Mouse (Mus musculus) bone marrow, adult 2 months (tissue): ENCODE data around the gene 4921517D22Rik. TPM values are rescaled to one million over a fixed set of nuclear protein-coding genes. Genes with fewer than 3 reads are reported as not detected.
"Not testable (repeated sequence)": the region's sequence is repeated elsewhere in the genome, so short reads cannot be mapped to it uniquely, and the experiment has no call there.

Experiments used
- H3K27ac ChIP-seq: fragments of 200-500 bp; 2 replicates; pipeline ENCODE4 v1.5.1; 2012; ENCODE audit warnings: low read depth, mild to moderate bottlenecking, control low read depth, inconsistent platforms, low read length; ENCODE audit not compliant: control insufficient read depth, poor library complexity, insufficient read depth
- H3K4me1 ChIP-seq: fragments of 200-500 bp; 2 replicates; pipeline ENCODE4 v1.6.1; 2011; ENCODE audit warnings: low read length; ENCODE audit not compliant: control insufficient read depth, insufficient read depth
- H3K4me3 ChIP-seq: fragments of 200-500 bp; replicated peaks from 2 replicates; pipeline ENCODE3; 2011; ENCODE audit warnings: mild to moderate bottlenecking, low read depth, low read length, control low read depth; ENCODE audit not compliant: control insufficient read depth
- CTCF ChIP-seq: fragments of 200-500 bp; IDR thresholded peaks from 2 replicates; pipeline ENCODE4 v1.5.1; 2011; ENCODE audit warnings: low read length, control low read depth; ENCODE audit not compliant: control insufficient read depth, insufficient read depth
- POLR2A ChIP-seq: fragments of 200-500 bp; IDR thresholded peaks from 2 replicates; pipeline ENCODE4 v1.6.1; 2011; ENCODE audit warnings: low read depth, mild to moderate bottlenecking, control low read depth, low read length, borderline replicate concordance; ENCODE audit not compliant: control insufficient read depth
- WGBS: fragments of 180-500 bp; shearing (Covaris S2); methylation state at CpG from one replicate; pipeline ENCODE4 v1.1.7; 2018; 5-methylcytosine and 5-hydroxymethylcytosine counted together
- polyA plus RNA-seq: library from polyadenylated mRNA; stranded (reverse); fragments of >200 nt; gene quantifications from 2 replicates; pipeline ENCODE4 v1.2.4, GENCODE M21; 2011; ENCODE audit warnings: low replicate concordance; ENCODE audit not compliant: missing spikeins, insufficient read depth, insufficient read length

Gene 4921517D22Rik
- not detected in 2 replicates for polyA plus RNA-seq

DNA sequence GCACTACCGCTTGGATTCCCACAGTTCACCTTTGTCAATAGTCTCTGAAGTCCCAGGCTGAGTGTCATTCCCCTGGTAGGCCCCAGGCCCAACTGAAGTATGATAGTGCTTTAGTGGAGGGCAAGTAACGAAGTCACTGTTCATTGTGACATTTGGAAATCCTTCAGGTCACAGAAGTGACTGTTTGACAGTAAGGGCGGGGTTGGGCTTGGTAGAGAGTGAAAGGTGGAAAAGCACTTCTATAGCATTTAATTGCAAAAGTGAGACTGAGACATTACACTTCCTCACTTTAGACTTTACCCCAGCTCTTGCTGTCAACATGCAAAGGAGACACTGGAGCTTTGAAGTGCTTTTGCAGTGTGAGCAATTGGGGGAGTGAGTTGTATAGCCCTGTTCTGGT lies at the start of gene 4921517D22Rik:
4921517D22Rik (minus strand) TSS at position 101 of the 400 bp plus-strand sequence.
- Histone ChIP-seq H3K4me1 (peaks cover 2% of the 10 kb centered on the region; the same call in 1 of the 2 replicates), H3K27ac (no peak within 1 kb of the TSS), H3K4me3 (no peak within 1 kb of the TSS)
- WGBS: 75% methylated on average over 3 of the region's 3 CpGs
- TF ChIP-seq CTCF: no peak
- no peak for TF ChIP-seq POLR2A

DNA sequence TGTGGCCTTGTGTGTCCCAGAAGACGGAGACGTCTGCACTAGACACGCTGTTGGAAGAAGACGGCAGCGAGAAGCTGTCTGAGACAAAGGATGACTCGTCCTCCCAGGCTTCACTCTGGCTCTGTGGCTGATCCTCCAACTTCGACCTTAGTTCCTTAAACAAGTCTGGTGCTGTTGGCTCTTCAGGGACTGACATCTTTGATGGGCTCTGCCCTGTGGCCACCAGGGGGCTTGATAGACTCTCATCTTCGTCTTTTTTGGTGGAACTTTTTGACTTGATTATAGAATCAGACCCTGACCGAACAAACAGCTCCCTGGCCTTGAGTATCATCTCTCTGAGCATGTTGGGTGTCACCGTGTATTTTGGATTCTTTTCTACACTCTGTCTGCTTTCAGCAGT lies 47.8 kb upstream of the 4921517D22Rik start:
- Histone ChIP-seq H3K4me1 (no peaks in the 10 kb centered on the region; the same call in 1 of the 2 replicates), H3K4me3 (no peak overlapping the region), H3K27ac (no peak overlapping the region)
- no peak for TF ChIP-seq POLR2A
- peak; percentile 50; the same call in 1 of the 2 replicates for TF ChIP-seq CTCF
- 43% methylated on average over 10 of the region's 10 CpGs for WGBS

DNA sequence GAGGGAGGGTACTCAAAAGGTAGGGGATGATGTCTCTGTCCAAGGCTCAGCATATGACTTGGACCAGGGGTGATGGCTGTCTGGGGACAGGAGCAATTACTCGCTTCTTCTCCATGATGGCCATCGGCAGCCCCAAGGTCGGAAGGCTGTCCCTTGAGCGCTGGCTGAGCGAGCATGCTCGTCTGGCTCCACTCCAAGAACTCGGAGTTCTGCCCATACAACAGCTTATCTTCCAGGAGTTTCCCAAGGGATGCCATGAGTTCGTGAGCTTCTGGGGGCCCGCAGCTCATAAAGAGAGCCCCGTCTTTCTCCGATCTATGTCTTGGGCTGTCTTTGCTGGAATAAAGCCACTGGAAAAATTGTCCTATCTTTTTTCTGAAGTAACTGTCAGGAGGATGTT lies 47.2 kb upstream of the 4921517D22Rik start:
- TF ChIP-seq POLR2A (no peak), CTCF (no peak)
- 93% methylated on average over 11 of the region's 11 CpGs for WGBS
- Histone ChIP-seq H3K4me1 (no peaks in the 10 kb centered on the region; the same call in 1 of the 2 replicates), H3K27ac (no peak overlapping the region), H3K4me3 (no peak overlapping the region)

DNA sequence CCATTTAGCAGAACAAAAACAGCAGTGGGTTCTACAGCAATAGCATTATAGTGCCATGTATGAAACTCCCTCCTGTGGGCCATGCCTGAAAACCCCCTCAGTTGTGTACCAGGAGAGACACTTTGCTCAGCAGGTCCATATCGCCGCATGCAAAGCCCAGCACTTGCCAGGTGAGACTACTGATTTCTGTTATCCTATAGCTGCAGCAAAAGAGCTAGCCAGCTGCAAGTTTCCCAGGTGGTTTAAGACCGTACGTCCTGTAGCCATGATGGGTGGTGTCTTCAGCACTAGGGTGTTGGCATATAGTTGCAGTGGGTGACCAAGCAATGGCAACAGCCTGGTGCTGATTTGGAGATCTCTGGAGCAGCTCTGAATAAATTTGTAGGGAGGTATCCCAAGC lies 45.5 kb upstream of the 4921517D22Rik start:
- 74% methylated on average over 4 of the region's 4 CpGs for WGBS
- no peak for TF ChIP-seq CTCF
- TF ChIP-seq POLR2A: no peak
- no peak overlapping the region for H3K4me3 ChIP-seq
- H3K27ac ChIP-seq: peak overlapping the region; percentile 85
- no peaks in the 10 kb centered on the region; the same call in 1 of the 2 replicates for H3K4me1 ChIP-seq

DNA sequence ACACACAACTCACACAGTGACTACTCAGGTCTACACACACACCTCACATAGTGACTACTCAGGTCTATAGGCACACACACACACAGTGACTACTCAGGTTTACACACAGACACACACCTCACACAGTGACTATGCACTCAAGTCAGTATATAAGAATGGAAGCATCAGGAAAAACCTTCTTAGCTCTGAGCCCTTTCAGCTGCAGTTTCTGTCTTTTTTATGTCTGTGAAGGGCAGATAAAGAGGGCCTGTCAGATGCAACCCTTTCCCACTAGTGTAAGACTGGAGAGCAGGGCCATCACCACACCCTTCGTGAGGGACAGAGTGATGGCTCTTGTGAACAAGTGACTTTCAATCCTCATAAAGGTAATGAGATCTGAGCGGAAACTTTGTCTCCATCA lies 44.5 kb upstream of the 4921517D22Rik start:
- H3K4me3 ChIP-seq: no peak overlapping the region
- H3K27ac ChIP-seq: peak overlapping the region; percentile 83
- peaks cover 1% of the 10 kb centered on the region; the same call in 1 of the 2 replicates for H3K4me1 ChIP-seq
- TF ChIP-seq POLR2A (no peak), CTCF (no peak)
- 69% methylated on average over 2 of the region's 2 CpGs for WGBS

- Histone ChIP-seq H3K27ac (no peak overlapping the region), H3K4me1 (peaks cover 1% of the 10 kb centered on the region; the same call in 1 of the 2 replicates), H3K4me3 (no peak overlapping the region)
- WGBS: 20% methylated on average over 3 of the region's 3 CpGs
- TF ChIP-seq CTCF (no peak), POLR2A (no peak)
These were observed 41.3 kb upstream of the 4921517D22Rik start for GRCm38 (mm10) chr13:59735190-59735589.

- H3K4me1 ChIP-seq, H3K27ac ChIP-seq, H3K4me3 ChIP-seq: not testable (repeated sequence)
- 20% methylated on average over 6 of the region's 6 CpGs for WGBS
These were observed 40.4 kb upstream of the 4921517D22Rik start for GRCm38 (mm10) chr13:59734347-59734746.

- WGBS: 70% methylated on average over 4 of the region's 4 CpGs
- TF ChIP-seq POLR2A (no peak), CTCF (no peak)
- Histone ChIP-seq H3K4me1 (peaks cover 1% of the 10 kb centered on the region; the same call in 1 of the 2 replicates), H3K27ac (no peak overlapping the region), H3K4me3 (no peak overlapping the region)
These were observed 40.0 kb upstream of the 4921517D22Rik start for GRCm38 (mm10) chr13:59733936-59734335.

DNA sequence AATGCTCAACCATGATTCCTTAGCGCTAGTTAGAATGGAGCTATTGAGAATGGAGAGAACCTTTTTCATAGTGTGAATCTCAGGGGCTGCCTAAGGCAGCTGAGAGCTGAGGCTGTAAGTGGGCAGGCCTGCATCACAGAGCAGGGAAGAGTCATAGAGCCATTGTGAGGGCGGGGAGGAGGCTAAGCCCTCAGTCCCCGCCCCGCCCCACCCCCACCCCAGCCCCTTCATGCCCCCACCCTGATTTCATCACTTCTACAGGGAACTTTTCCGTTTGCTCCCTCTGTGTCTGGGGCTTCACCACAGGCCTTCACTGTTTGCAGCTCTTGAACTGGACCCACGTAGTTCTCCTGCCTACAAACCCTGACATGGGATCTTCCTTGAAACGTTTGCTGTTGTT lies 37.7 kb upstream of the 4921517D22Rik start, which contains the start of gene Spata31d1d:
Spata31d1d (minus strand) TSS at position 101 of the 400 bp plus-strand sequence.
- TF ChIP-seq POLR2A: no peak
- 43% methylated on average over 7 of the region's 7 CpGs for WGBS
- no peak within 1 kb of the TSS for H3K4me3 ChIP-seq
- peaks cover 1% of the 10 kb centered on the region; the same call in 1 of the 2 replicates for H3K4me1 ChIP-seq
- no peak within 1 kb of the TSS for H3K27ac ChIP-seq
